Mouse (Mus musculus) splenic B cell, adult 2 months (primary cell): ENCODE results near the gene Gorasp1.

Source experiments
- DNase-seq: peaks from one replicate; pipeline ENCODE4 v3.0.0-alpha.2; 2011; ENCODE audit warnings: low read depth, low spot score
- H3K27me3 ChIP-seq: 2 replicates; pipeline ENCODE4 v1.6.1; 2012; ENCODE audit warnings: mild to moderate bottlenecking, low read length, moderate library complexity, mixed read lengths; ENCODE audit not compliant: control insufficient read depth, poor library complexity, insufficient read depth, severe bottlenecking
- H3K36me3 ChIP-seq: 2 replicates; pipeline ENCODE4 v1.6.1; 2012; ENCODE audit warnings: mild to moderate bottlenecking, low read length, moderate library complexity, mixed read lengths; ENCODE audit not compliant: control insufficient read depth, poor library complexity, insufficient read depth, severe bottlenecking

The Gorasp1 gene

DNA sequence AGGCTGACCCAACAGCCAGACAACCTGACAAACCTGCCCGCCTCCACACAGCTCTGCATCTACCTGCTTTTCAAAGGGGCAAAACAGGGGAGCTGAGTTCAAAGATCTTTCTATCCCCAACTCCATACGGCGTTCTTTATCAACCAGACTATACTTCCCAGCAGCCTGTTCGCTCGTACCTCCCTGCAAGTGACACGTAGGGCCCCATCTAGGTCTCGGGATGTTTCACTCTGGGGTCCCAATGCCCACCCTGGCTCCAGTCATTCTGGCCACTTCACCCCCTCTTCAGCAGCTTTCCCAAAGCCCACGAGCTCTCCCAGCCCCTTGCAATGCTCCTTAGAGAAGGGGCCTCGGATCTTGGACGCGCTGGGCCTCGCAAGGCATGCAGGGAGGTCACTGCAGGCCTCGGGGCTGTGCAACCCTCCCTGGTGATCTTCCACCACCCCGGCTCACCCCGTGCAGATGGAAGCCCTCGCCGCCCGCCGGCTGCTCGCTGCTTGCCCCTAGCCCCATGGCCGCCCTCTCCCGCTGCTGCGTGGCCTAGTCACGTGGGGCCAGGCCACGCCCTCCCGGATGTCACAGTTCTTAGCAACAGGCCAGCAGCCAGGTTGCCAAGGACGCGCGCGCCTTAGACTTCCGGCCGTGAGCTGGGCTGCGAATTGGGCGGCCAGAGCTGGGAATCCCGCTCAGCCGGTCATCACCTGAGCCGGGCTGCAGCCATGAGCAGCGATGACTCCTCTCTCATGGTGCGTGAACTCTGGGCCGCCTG, at the start of gene Gorasp1, which contains the start of gene Ttc21a:
Gene Gorasp1, minus strand, starts transcription at position 561 of the 769 bp plus-strand sequence.
Gene Ttc21a, plus strand, starts transcription at position 602 of the 769 bp plus-strand sequence.
- Histone ChIP-seq H3K27me3 (no peaks in the 10 kb centered on the region), H3K36me3 (0 out of 2 replicates have a peak, but pooled peaks cover 4% of the 10 kb centered on the region)
- DNase-seq: peak; percentile 95

DNA sequence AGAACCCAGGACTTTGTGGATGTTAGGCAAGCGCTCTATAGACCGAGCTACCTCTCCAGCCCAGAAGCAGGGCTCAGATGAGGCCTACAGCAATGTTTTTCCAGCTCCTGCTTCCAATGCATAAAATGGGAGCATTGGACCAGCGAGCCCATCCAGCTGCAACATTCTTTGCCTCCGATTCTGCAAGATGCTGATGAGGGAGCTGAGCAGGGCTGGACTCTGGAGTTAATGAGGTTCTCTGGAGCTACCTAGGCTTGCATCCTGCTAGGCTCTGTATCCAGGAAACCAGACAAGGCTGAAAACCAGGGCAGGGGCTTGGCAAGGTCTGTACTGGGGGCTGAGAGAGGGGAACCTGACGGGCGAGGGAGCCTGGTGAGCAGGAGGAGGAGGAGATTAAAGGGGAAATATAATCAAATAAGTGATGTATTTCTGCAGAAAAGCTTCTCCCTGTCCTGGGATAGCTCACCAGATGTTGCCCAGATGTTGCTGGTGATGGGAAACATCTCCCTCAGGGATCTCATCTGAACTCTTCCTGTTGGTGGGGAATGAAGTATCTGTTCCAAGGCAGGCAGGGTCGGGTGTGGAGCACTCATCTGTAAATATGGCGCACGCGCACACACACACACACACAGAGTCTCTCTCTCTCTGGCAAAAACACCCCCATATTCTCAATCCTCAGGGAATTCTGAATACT, 48.7 kb upstream of the Gorasp1 start:
- no peaks in the 10 kb centered on the region for H3K27me3 ChIP-seq
- no peaks in the 10 kb centered on the region for H3K36me3 ChIP-seq
- DNase-seq: no peak

DNA sequence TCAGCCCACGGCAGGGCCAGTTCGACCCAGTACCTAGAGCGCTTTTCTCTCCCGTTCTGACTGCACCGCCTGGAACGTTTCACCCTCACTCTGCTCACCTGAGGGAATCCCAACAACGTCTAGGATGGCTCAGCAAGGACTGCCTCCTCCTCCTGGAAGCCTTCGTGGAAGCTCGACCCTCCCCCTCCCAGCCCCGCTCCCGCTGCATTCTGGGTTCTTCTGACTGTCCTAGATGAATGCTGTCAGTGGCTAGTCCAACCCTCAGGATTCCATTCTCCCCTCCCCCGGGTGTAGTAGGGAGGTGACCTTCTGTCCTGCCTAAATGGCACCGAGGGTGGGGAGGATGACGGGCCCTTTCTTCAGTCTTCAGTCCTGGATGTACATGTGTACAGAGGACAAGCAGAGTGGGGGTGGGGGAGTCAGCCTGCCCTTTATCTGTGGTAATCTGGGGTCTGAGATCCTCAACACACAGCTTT, 47.2 kb upstream of the Gorasp1 start, which contains the start of gene Csrnp1:
Gene Csrnp1, minus strand, starts transcription at position 123 of the 476 bp plus-strand sequence.
- Histone ChIP-seq H3K27me3 (no peaks in the 10 kb centered on the region), H3K36me3 (no peaks in the 10 kb centered on the region)
- no peak for DNase-seq

DNA sequence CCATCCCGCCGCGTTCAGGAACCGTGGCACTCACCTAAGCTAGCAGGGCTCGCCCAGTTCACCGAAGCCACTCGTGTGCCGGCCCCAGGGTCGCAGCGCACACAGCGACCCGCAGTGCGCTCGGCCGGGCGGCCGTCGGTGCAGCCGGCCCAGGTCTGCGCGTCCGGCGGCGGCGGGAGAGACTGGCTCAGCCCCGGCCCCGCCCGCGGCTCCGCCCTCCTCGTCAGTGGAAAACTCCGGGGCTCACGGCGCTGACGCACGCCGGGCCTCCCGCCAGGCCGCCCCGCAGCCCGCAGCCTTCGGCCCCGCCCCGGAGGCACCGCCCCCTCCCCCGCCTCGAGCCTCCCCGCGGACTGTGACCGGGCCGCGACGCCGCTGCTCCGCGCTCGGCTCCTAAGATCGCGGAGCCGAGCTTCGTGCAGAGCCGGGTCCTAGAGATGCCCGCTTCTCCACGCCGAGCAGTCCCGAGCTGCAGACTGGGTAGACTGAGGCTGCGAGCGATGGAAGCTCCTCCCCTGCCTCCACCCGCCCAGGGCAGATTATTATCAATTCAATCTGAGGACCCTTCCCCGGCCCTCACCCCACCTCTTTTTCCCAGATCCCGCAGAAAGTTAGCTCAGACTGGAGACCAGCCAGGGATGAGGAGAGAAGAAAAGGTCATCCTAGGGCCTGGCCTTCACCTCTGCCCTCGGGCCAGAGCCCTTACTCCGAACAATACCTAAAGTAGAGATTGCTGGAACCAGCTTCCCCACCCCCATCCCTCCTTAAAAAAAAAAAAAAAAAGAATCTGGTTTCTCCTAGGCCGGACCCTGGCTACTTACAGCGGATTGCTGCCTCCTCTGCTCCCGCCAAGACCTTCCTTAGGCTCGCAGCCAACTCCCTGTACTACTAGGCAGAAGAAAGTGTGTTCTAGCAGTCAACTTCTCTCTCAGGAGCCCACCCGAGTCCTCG, 46.5 kb upstream of the Gorasp1 start:
- H3K27me3 ChIP-seq: no peaks in the 10 kb centered on the region
- no peaks in the 10 kb centered on the region for H3K36me3 ChIP-seq
- peak; percentile 95 for DNase-seq

DNA sequence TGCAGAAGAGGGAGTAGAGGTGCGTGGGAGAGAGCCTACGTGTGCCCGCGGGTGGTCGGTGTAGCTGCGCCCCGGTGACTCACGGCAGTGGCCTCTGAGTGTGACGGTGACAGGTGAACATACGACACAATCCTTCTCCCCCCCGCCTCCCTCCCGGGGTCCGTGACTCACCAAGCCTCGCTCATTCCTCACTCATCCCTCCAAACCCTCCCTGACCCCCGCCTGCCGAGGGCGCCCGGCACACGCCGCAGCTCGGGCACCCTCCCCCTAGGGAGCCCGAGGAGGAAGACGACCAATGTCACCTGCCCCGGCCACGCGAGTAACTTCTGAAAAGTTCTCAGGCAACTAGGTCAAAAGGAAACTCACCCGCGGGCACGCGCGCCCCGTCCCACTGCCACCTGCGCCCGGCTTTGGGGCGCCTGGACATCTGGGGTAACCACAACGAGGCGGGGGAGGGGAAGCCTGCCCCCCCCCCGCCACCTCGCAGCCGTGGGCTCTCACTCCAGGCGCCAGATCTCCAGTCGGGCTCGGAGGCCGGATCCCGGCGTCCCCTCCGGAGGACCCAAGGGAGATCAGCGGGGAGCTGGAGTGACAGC, 45.7 kb upstream of the Gorasp1 start:
- H3K27me3 ChIP-seq: no peaks in the 10 kb centered on the region
- DNase-seq: peak; percentile 84
- H3K36me3 ChIP-seq: no peaks in the 10 kb centered on the region

DNA sequence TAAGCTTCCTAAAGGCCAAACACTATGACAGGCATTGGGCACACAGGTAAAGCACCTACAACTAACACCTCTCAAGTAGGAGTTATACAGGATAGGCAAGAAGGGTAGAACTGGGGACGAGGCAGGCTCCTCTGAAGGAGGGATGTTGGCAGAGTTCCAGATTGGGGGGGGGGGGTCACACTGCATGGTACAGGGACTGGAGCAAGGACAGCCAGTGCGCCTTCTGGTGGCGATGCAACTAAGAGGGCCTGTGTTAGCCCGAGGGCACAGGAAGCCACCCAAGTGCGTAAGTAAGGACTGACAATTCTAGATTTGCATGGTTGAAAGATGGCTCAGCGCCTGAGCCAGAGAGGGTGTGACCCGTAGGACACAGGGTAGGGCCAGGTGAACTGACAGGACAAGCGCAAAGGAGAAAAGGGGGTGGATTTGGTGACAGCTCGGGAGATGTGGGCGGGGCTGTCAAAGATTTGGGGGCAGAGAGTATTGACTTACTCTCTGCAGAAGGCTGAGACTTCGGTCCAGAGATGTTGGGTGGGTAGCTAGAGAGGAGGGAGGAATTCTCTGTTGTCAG, 45.0 kb upstream of the Gorasp1 start:
- Histone ChIP-seq H3K27me3 (no peaks in the 10 kb centered on the region), H3K36me3 (no peaks in the 10 kb centered on the region)
- DNase-seq: peak; percentile 95

DNA sequence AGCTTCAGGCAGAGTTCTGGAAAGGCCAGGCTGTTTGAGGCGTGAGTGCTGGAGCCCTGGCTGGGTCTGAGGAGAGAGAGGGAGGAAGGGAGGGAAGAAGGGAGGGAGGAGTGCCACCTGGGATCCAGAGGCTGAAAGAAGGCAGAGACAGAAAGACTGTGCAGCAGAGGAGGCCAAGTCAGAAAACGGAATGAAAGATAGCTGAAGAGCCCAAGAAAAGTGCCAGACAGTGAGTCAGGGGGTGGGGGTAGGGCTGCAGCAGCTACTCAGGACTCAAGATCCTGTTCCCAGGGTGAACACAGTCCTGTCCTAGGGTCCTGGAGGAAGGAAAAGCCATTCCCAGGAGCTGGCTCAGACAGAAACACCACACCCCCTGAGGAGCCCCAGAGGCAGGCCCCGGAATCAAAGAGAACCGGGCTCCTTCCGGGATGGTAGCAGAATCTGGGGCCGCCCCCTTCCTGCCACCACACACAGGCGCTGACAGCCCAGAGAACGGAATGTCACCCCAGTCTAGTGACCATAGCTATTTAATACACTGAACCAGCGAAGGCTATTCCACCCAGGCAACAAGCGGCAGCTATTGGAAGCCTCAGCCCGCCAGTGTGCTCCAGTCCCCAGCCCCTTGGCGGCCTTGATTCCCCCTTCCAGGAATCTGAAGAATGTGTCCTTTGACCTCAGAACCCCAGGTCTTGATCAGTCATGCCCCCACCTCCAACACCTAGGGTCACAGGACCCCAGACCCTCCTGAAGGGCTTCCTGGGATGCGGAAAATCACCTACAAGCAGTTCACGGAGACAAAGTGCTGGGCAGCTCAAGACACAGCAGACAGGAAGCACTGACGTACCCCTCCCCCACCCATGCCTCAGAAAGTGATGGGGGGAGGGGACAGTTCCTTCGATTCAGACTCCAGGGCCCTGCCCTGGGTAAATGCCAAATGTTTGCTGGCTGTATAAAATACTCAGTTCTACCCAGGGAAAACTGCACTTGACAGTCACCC, 44.1 kb upstream of the Gorasp1 start:
- H3K27me3 ChIP-seq: no peaks in the 10 kb centered on the region
- DNase-seq: peak; percentile 85
- no peaks in the 10 kb centered on the region for H3K36me3 ChIP-seq

DNA sequence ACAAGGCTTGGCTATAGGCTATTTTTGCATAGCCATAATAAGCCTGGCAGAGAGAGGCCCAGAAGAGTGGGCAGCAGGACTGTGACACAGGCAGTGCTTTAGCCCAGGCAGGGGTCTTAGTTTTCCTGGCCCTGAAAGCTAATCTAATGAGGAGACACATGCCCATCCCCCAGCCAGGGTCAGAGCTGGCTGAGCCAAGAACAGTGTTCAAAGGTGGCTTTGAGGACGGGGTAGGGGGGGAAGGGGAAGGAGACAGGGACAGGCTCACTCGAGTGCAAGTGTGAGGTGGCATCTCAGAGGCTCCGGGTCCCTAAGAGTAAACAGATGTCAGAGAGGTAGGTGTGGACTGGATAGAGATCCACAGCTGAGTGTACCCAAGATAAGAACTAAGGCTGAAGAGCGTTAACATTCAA, 43.4 kb upstream of the Gorasp1 start:
- DNase-seq: no peak
- no peaks in the 10 kb centered on the region for H3K27me3 ChIP-seq
- no peaks in the 10 kb centered on the region for H3K36me3 ChIP-seq

DNA sequence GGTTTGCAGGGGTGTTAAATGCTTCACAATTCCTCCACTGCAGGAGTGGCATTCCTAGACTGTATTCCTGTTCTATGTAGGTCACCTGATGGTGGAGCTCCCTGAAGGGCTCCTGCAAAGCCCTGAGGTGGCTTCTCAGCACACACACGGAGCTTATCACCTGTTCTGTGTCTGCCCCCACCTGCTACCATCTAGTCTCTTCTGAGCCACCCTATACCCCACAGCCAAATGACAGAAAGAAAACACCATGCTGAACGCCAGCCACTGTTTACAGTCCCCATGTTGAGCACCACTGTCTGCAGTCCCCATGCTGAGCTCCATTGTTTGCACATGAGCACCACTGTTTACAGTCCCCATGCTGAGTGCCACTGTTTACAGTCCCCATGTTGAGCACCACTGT, 42.4 kb upstream of the Gorasp1 start:
- H3K36me3 ChIP-seq: no peaks in the 10 kb centered on the region; the same call in 1 of the 2 replicates
- DNase-seq: no peak
- H3K27me3 ChIP-seq: no peaks in the 10 kb centered on the region

DNA sequence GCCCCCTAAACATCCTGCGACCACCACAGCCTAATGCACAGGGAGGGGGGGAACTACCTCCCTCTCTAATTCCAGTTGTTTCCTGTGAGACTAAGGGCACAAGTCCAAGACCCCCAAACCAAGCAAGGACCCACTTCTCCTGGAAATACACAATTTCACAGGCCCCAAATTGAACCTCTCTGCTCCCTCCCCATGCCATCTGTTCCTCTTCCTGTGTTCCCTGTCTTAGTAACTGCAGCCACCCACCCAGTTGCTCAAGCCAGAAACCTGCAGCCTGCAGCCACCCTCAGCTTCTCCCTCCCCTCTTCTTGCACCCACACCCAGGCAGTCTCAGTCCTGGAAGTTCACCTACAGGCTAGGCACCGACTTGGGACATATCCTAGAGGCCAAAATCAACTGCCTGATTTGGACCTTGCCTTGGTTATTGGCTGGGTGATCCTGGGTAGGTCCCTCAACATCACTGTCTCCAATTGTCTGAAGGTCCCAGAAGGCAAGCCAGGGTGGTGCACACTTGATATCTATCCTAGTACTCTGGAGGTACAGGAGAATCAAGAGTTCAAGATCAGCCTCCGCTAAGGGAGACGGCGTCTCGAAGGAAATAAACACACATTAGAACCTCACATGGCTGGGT, 41.6 kb upstream of the Gorasp1 start:
- peaks cover 5% of the 10 kb centered on the region for H3K36me3 ChIP-seq
- H3K27me3 ChIP-seq: no peaks in the 10 kb centered on the region
- no peak for DNase-seq

DNA sequence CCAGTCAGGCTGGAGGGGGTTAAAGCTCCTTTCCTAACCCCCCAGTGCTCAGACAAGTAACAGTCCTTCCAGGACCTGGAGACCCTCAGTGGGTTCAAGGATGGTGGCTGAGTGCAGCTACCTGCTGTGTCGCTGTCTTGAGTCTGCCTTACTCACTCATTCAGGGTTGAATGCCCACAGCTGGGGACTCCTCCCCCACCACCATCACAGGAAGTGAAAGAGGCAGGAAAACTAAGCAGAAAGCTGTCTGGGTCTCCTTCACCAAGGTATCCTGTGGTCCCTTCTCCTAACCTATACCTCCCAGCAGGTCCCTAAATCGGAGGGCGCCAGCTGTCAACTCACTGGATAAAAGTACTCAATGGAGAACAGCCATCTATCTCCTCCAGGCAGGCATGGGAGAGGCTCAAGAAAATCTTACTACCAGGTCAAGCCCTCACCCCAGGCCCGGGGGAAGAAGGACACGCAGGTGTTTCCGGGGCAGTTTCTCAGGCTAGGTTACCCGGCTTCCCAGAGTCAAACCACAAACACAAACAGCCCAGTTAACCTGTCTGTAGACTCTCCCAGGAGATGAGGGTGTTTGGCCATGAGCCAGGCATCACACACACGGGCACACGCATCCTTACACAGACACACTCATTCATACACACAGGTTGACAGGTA, 40.9 kb upstream of the Gorasp1 start:
- peak; percentile 79 for DNase-seq
- Histone ChIP-seq H3K36me3 (peaks cover 7% of the 10 kb centered on the region), H3K27me3 (no peaks in the 10 kb centered on the region)

DNA sequence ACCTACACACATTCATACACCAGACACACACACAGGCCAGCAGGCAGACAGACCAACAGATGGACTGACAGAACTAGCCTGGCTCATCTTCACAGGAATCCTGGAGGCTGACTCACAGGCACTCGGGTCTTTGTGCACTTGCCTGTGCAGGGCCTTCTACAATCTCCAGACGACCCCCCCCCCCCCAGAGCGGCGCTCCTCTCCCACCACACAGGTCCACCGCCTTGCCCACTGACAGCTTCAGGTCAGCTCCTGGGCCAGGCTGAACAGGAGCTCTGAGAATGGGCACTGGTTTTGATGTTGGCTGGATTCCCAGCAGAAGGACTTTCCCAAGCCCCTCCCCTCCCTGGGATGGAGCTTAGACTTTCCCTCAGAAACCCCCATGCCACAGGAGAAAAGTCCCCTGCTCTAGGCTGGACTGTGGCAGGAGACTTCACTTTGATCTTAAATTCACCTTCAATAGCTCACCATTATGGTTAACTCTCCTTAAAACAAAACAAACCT, 40.2 kb upstream of the Gorasp1 start:
- Histone ChIP-seq H3K36me3 (peaks cover 8% of the 10 kb centered on the region), H3K27me3 (no peaks in the 10 kb centered on the region)
- DNase-seq: peak; percentile 37
